Mouse (Mus musculus) forebrain, embryonic 15.5 days (tissue): ENCODE results near the gene Sorbs2. TPM values are rescaled to one million over a fixed set of nuclear protein-coding genes. Genes with fewer than 3 reads are reported as not detected.
"Not testable (repeated sequence)": the region's sequence is repeated elsewhere in the genome, so short reads cannot be mapped to it uniquely, and the experiment has no call there.

Experiments
- ATAC-seq: fragments of 200-750 bp; cut with Nextera tagmentation; replicated peaks from 2 replicates; pipeline ENCODE4 v1.8.0; 2017; ENCODE audit warnings: mild to moderate bottlenecking, moderate TSS enrichment, moderate library complexity
- H3K27ac ChIP-seq: fragments of 300-500 bp; sonication (generic); replicated peaks from 2 replicates; pipeline ENCODE4 v1.5.1; 2015; ENCODE audit warnings: mild to moderate bottlenecking, inconsistent platforms
- H3K27me3 ChIP-seq: fragments of 300-500 bp; sonication (generic); 2 replicates; pipeline ENCODE4 v1.6.1; 2015; ENCODE audit warnings: inconsistent platforms
- H3K36me3 ChIP-seq: fragments of 300-500 bp; sonication (generic); 2 replicates; pipeline ENCODE4 v1.6.1; 2015; ENCODE audit warnings: mild to moderate bottlenecking, inconsistent platforms
- H3K4me1 ChIP-seq: fragments of 300-500 bp; sonication (generic); 2 replicates; pipeline ENCODE4 v1.6.1; 2015; ENCODE audit warnings: inconsistent platforms
- H3K4me2 ChIP-seq: fragments of 300-500 bp; sonication (generic); replicated peaks from 2 replicates; pipeline ENCODE4 v1.6.1; 2015; ENCODE audit warnings: mild to moderate bottlenecking, inconsistent platforms
- H3K4me3 ChIP-seq: fragments of 300-500 bp; sonication (generic); 2 replicates; pipeline ENCODE4 v1.5.1; 2015; ENCODE audit warnings: mild to moderate bottlenecking, inconsistent platforms
- H3K9ac ChIP-seq: fragments of 300-500 bp; sonication (generic); replicated peaks from 2 replicates; pipeline ENCODE4 v1.6.1; 2015; ENCODE audit warnings: mild to moderate bottlenecking, inconsistent platforms
- H3K9me3 ChIP-seq: fragments of 300-500 bp; sonication (generic); 2 replicates; pipeline ENCODE4 v1.6.1; 2016; ENCODE audit warnings: inconsistent platforms
- WGBS: fragments of 180-500 bp; shearing (Covaris S2); methylation state at CpG from one replicate; pipeline ENCODE4 v1.1.7; 2015; ENCODE audit warnings: mixed read lengths; 5-methylcytosine and 5-hydroxymethylcytosine counted together
- polyA plus RNA-seq: library from polyadenylated mRNA; unstranded; fragments of >200 nt; fragmentation: Nextera tagmentation; extraction: Ambion mirVana; gene quantifications from 2 replicates; pipeline ENCODE4 v1.2.1, GENCODE M21; 2015

The Sorbs2 gene
- polyA plus RNA-seq, 1 experiment from 2014 or later = 100 TPM

- no peaks in the 10 kb centered on the region for H3K27me3 ChIP-seq
- H3K4me3 ChIP-seq = no peak overlapping the region
- H3K9ac ChIP-seq = no peak overlapping the region
- H3K27ac ChIP-seq = no peak overlapping the region
- peaks cover 16% of the 10 kb centered on the region for H3K4me1 ChIP-seq
- ATAC-seq = peak; percentile 91
- no peaks in the 10 kb centered on the region for H3K36me3 ChIP-seq
- WGBS = 25% methylated on average over 6 of the region's 6 CpGs
- H3K9me3 ChIP-seq = no peaks in the 10 kb centered on the region
- no peak overlapping the region for H3K4me2 ChIP-seq
Measured at GRCm38 (mm10) chr8:45844097-45844885, 336.7 kb downstream of the Sorbs2 start.

- Histone ChIP-seq H3K4me2 (no peak overlapping the region), H3K9ac (no peak overlapping the region), H3K36me3 (no peaks in the 10 kb centered on the region), H3K4me3 (no peak overlapping the region), H3K9me3 (no peaks in the 10 kb centered on the region), H3K4me1 (peaks cover 16% of the 10 kb centered on the region), H3K27ac (no peak overlapping the region), H3K27me3 (no peaks in the 10 kb centered on the region)
- no peak for ATAC-seq
- 76% methylated on average over 14 of the region's 14 CpGs for WGBS
Measured at GRCm38 (mm10) chr8:45844911-45845481, 337.4 kb downstream of the Sorbs2 start.

GRCm38 (mm10) chr8:45845906-45846305 is 338.3 kb downstream of the Sorbs2 start:
- 72% methylated on average over 4 of the region's 4 CpGs for WGBS
- H3K4me3 ChIP-seq = no peak overlapping the region
- H3K9ac ChIP-seq = no peak overlapping the region
- no peak overlapping the region for H3K4me2 ChIP-seq
- no peaks in the 10 kb centered on the region for H3K27me3 ChIP-seq
- H3K9me3 ChIP-seq = no peaks in the 10 kb centered on the region
- ATAC-seq = no peak
- H3K36me3 ChIP-seq = no peaks in the 10 kb centered on the region
- no peak overlapping the region for H3K27ac ChIP-seq
- H3K4me1 ChIP-seq = peaks cover 16% of the 10 kb centered on the region

GRCm38 (mm10) chr8:45855118-45855517 is 347.5 kb downstream of the Sorbs2 start:
- no peak overlapping the region for H3K27ac ChIP-seq
- H3K27me3 ChIP-seq = no peaks in the 10 kb centered on the region
- no peak for ATAC-seq
- no peak overlapping the region for H3K4me3 ChIP-seq
- no peaks in the 10 kb centered on the region for H3K9me3 ChIP-seq
- no peaks in the 10 kb centered on the region for H3K36me3 ChIP-seq
- no peak overlapping the region for H3K4me2 ChIP-seq
- H3K9ac ChIP-seq = no peak overlapping the region
- H3K4me1 ChIP-seq = 0 out of 2 replicates have a peak, but pooled peaks cover 4% of the 10 kb centered on the region
- 96% methylated on average over 4 of the region's 4 CpGs for whole genome bisulfite sequencing

- Histone ChIP-seq H3K36me3 (no peaks in the 10 kb centered on the region), H3K4me2 (no peak overlapping the region), H3K27me3 (no peaks in the 10 kb centered on the region), H3K9ac (no peak overlapping the region), H3K4me3 (no peak overlapping the region), H3K27ac (no peak overlapping the region), H3K4me1 (0 out of 2 replicates have a peak, but pooled peaks cover 4% of the 10 kb centered on the region), H3K9me3 (no peaks in the 10 kb centered on the region)
- ATAC-seq = no peak
- WGBS = 48% methylated on average over 5 of the region's 5 CpGs
Measured at GRCm38 (mm10) chr8:45857734-45858133, 350.1 kb downstream of the Sorbs2 start.

GRCm38 (mm10) chr8:45858391-45858790 is 350.8 kb downstream of the Sorbs2 start:
- H3K4me2 ChIP-seq = no peak overlapping the region
- no peaks in the 10 kb centered on the region for H3K27me3 ChIP-seq
- H3K4me3 ChIP-seq = no peak overlapping the region
- no peak overlapping the region for H3K27ac ChIP-seq
- H3K4me1 ChIP-seq = 0 out of 2 replicates have a peak, but pooled peaks cover 4% of the 10 kb centered on the region
- no peak overlapping the region for H3K9ac ChIP-seq
- no peak for ATAC-seq
- 39% methylated on average over 9 of the region's 9 CpGs for WGBS
- no peaks in the 10 kb centered on the region for H3K9me3 ChIP-seq
- no peaks in the 10 kb centered on the region for H3K36me3 ChIP-seq

GRCm38 (mm10) chr8:45871587-45871986 is 364.0 kb downstream of the Sorbs2 start:
- H3K9me3 ChIP-seq = not testable (repeated sequence)

GRCm38 (mm10) chr8:45872077-45872476 is 364.5 kb downstream of the Sorbs2 start:
- Histone ChIP-seq H3K27me3 (no peaks in the 10 kb centered on the region), H3K27ac (no peak overlapping the region), H3K4me1 (peaks cover 12% of the 10 kb centered on the region; the same call in 1 of the 2 replicates), H3K9ac (no peak overlapping the region), H3K4me2 (no peak overlapping the region), H3K4me3 (no peak overlapping the region), H3K9me3 (no peaks in the 10 kb centered on the region), H3K36me3 (no peaks in the 10 kb centered on the region)
- ATAC-seq = no peak
- 95% methylated on average over 7 of the region's 7 CpGs for WGBS

More at GRCm38 (mm10) chr8:45871587-45871986, 364.0 kb downstream of the Sorbs2 start:
- not testable (repeated sequence) for H3K36me3 ChIP-seq, H3K9ac ChIP-seq, H3K27me3 ChIP-seq, H3K4me2 ChIP-seq, ATAC-seq, H3K27ac ChIP-seq, H3K4me3 ChIP-seq
- H3K4me1 ChIP-seq = peaks cover 12% of the 10 kb centered on the region; the same call in 1 of the 2 replicates
- WGBS = 89% methylated on average over 11 of the region's 11 CpGs

GRCm38 (mm10) chr8:45874945-45875626 is 367.5 kb downstream of the Sorbs2 start:
- Histone ChIP-seq H3K4me3 (no peak overlapping the region), H3K4me1 (peaks cover 12% of the 10 kb centered on the region; the same call in 1 of the 2 replicates), H3K9me3 (no peaks in the 10 kb centered on the region), H3K4me2 (peak overlapping the region; percentile 16), H3K36me3 (no peaks in the 10 kb centered on the region), H3K9ac (no peak overlapping the region), H3K27me3 (no peaks in the 10 kb centered on the region), H3K27ac (peak overlapping the region; percentile 67)
- peak; percentile 82 for ATAC-seq
- WGBS = 10% methylated on average over 10 of the region's 10 CpGs

- peaks cover 12% of the 10 kb centered on the region; the same call in 1 of the 2 replicates for H3K4me1 ChIP-seq
- WGBS = 69% methylated on average over 5 of the region's 5 CpGs
- H3K9ac ChIP-seq = no peak overlapping the region
- no peak for ATAC-seq
- no peak overlapping the region for H3K4me3 ChIP-seq
- no peak overlapping the region for H3K27ac ChIP-seq
- no peaks in the 10 kb centered on the region for H3K27me3 ChIP-seq
- H3K4me2 ChIP-seq = no peak overlapping the region
- H3K36me3 ChIP-seq = no peaks in the 10 kb centered on the region
- H3K9me3 ChIP-seq = no peaks in the 10 kb centered on the region
Measured at GRCm38 (mm10) chr8:45876397-45876796, 368.8 kb downstream of the Sorbs2 start.
